Mouse (Mus musculus) olfactory bulb, adult 2 months (tissue): ENCODE data around the gene Lmna.

ENCODE experiments used
- CTCF ChIP-seq: fragments of 200-500 bp; IDR thresholded peaks from 2 replicates; pipeline ENCODE4 v1.5.1; 2012; ENCODE audit warnings: low read depth, mild to moderate bottlenecking, low read length, moderate library complexity; ENCODE audit not compliant: insufficient read depth
- POLR2A ChIP-seq: fragments of 200-500 bp; IDR thresholded peaks from 2 replicates; pipeline ENCODE4 v1.6.1; 2012; ENCODE audit warnings: mild to moderate bottlenecking, low read depth, low read length, moderate library complexity; ENCODE audit not compliant: insufficient read depth

DNA sequence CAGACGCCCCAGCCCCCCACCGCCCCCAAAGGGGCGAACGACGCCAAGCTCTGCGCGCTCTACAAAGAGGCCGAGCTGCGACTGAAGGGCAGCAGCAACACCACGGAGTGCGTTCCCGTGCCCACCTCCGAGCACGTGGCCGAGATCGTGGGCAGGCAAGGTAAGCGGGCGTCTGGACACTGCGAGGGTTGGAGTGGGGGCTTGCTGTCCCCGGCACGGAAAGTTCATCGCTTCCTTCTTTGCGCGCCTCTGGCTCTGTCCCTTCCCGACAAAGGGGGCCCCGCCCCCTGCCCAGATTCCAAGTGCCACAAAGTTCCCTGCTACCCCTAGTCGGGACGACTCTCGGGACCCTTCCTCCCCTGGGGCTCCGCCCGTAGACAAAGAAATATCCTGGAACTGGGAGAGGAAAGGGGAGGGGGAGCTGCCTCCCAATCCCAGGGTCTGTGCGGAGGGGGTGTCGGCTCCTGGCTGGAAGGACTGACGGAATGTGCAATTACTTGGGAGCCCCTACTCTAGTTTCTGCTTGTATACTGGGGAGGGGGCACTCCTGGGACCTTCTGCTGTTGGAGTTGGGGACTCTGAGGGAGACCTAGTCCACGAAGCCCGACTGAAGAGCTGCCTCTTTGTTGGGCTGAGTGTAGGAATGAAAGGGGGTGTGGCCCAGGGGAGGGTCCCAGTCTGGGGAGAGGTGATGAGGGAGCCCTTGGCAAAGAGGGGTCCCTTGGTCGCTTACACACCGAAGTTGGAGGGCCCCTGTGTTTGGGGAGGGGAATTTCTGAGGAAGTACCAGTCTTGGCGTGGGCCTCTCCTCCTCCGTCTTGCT is 23.1 kb upstream of the Lmna start:
- no peak for TF ChIP-seq CTCF
- no peak for TF ChIP-seq POLR2A
